14 mouse cellular contexts compared by ENCODE assay signal in genomic region chr17:35278957-35279688, GRCm38 (mm10).
"Had no signal": no experiment of that assay in that cellular context is flagged by ENCODE, and none has a peak within 500 bp of the region (broad histone marks: within the 10 kb centered on the region; RNA-seq: fewer than 3 reads in every experiment).

No protein-coding gene starts in this region.

- H3K27ac ChIP-seq: lung, embryonic 15.5 days; midbrain, embryonic 13.5 days; midbrain, embryonic 15.5 days; neural tube, embryonic 12.5 days had no signal

- H3K4me3 ChIP-seq: lung, embryonic 15.5 days; megakaryocyte, embryonic 14.5 days; midbrain, embryonic 13.5 days; midbrain, embryonic 15.5 days; neural tube, embryonic 12.5 days had no signal

- DNase-seq: lung, adult 18-20 months; lung, postnatal 4 days; right cerebral cortex, postnatal 25 days; right cerebral cortex, postnatal 4 days; spleen, adult 18-20 months; thymus, adult 18-20 months; thymus, postnatal 14 days; thymus, postnatal 36 days had no signal

- ATAC-seq: lung, postnatal 0 days; midbrain, embryonic 13.5 days; midbrain, embryonic 15.5 days had no signal
